Mouse (Mus musculus): ENCODE results near the gene Gpr137. TPM values are rescaled to one million over a fixed set of nuclear protein-coding genes. Genes with fewer than 3 reads are reported as not detected.
"Not testable (repeated sequence)": the region's sequence is repeated elsewhere in the genome, so short reads cannot be mapped to it uniquely, and the experiment has no call there.

Gene Gpr137
- polyA plus RNA-seq, 1 experiment from 2014 or later: 20.2 TPM

DNA sequence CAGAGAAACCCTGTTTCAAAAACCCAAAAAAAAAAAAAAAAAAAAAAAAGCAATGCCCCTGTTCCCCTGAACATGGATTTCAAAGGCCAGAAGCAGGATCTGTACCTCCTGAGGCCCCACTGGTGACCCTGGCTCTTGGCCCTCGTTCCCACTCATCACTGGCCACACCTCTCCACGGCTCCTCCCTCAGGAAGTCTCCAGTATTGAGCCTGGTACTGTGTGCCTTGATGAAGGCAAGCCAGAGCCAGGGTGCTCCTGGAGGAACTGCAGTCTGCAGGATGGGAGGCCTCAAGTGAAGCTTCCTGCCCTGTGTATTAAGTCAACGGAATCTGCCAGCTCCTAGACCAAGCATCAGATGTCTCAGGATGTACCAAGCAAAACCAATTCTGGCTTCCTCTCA, 36.1 kb downstream of the Gpr137 start:
- H3K4me3 ChIP-seq (replicated peaks; ENCODE audit: low read length): no peak overlapping the region
- WGBS: 74% methylated on average over 3 of the region's 3 CpGs

GRCm38 (mm10) chr19:6905498-6906159, 36.7 kb downstream of the Gpr137 start:
- Histone ChIP-seq H3K9me3 (replicated peaks; ENCODE audit: control insufficient read depth, low read length) (no peaks in the 10 kb centered on the region), H3K9ac (ENCODE audit: low read length) (no peak overlapping the region), H3K4me2 (ENCODE audit: low read depth, low read length) (no peak overlapping the region), H3K4me3 (replicated peaks; ENCODE audit: low read length) (no peak overlapping the region), H3K27ac (ENCODE audit: low read length) (no peak overlapping the region), H3K4me1 (ENCODE audit: control insufficient read depth, insufficient read depth, low read length) (peaks cover 17% of the 10 kb centered on the region), H3K27me3 (ENCODE audit: control insufficient read depth, insufficient read depth, low read length) (no peaks in the 10 kb centered on the region), H3K36me3 (ENCODE audit: control insufficient read depth, insufficient read depth, low read length) (0 out of 2 replicates have a peak, but pooled peaks cover 3% of the 10 kb centered on the region)
- 90% methylated on average over 11 of the region's 11 CpGs for WGBS
- no peak for ATAC-seq (ENCODE audit: insufficient read depth, low FRiP score)

More for the DNA sequence above, 36.1 kb downstream of the Gpr137 start:
- Histone ChIP-seq H3K4me2 (ENCODE audit: low read depth, low read length) (no peak overlapping the region), H3K9me3 (replicated peaks; ENCODE audit: control insufficient read depth, low read length) (no peaks in the 10 kb centered on the region), H3K27me3 (ENCODE audit: control insufficient read depth, insufficient read depth, low read length) (no peaks in the 10 kb centered on the region), H3K36me3 (ENCODE audit: control insufficient read depth, insufficient read depth, low read length) (0 out of 2 replicates have a peak, but pooled peaks cover 3% of the 10 kb centered on the region), H3K27ac (ENCODE audit: low read length) (no peak overlapping the region), H3K4me1 (ENCODE audit: control insufficient read depth, insufficient read depth, low read length) (peaks cover 21% of the 10 kb centered on the region), H3K9ac (ENCODE audit: low read length) (no peak overlapping the region)
- ATAC-seq (ENCODE audit: insufficient read depth, low FRiP score): no peak

DNA sequence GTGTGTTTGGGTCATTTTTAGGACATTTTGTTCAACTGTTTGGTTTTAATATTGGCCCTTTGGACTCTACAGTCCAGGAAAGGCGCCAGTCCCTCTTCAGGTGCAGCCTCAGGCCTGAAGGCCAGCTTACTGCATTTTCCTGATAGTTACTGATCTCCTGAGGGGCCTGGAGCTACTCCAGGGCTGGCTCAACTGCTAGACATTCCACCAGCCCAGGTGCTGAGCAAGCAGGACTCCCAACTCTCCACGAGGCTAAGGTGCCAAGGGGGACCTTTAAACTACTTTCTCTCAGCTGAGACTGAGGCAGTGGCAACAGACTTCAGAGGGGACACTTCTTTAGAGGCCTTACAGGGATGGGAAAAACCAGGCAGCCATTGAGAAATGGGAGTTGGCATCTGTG, 37.4 kb downstream of the Gpr137 start:
- Histone ChIP-seq H3K4me1 (ENCODE audit: control insufficient read depth, insufficient read depth, low read length) (peaks cover 17% of the 10 kb centered on the region), H3K4me2 (ENCODE audit: low read depth, low read length) (no peak overlapping the region), H3K4me3 (replicated peaks; ENCODE audit: low read length) (no peak overlapping the region), H3K9ac (ENCODE audit: low read length) (no peak overlapping the region), H3K27ac (ENCODE audit: low read length) (no peak overlapping the region), H3K27me3 (ENCODE audit: control insufficient read depth, insufficient read depth, low read length) (no peaks in the 10 kb centered on the region), H3K36me3 (ENCODE audit: control insufficient read depth, insufficient read depth, low read length) (0 out of 2 replicates have a peak, but pooled peaks cover 3% of the 10 kb centered on the region), H3K9me3 (replicated peaks; ENCODE audit: control insufficient read depth, low read length) (no peaks in the 10 kb centered on the region)
- ATAC-seq (ENCODE audit: insufficient read depth, low FRiP score): no peak
- WGBS: 74% methylated on average over 2 of the region's 2 CpGs

GRCm38 (mm10) chr19:6903031-6903430, 39.2 kb downstream of the Gpr137 start:
- ATAC-seq (ENCODE audit: insufficient read depth, low FRiP score): no peak
- no peak overlapping the region for H3K9ac ChIP-seq (ENCODE audit: low read length)
- 92% methylated on average over 1 of the region's 1 CpGs for WGBS
- no peaks in the 10 kb centered on the region for H3K9me3 ChIP-seq (replicated peaks; ENCODE audit: control insufficient read depth, low read length)
- no peak overlapping the region for H3K27ac ChIP-seq (ENCODE audit: low read length)
- H3K4me3 ChIP-seq (replicated peaks; ENCODE audit: low read length): no peak overlapping the region
- no peaks in the 10 kb centered on the region for H3K27me3 ChIP-seq (ENCODE audit: control insufficient read depth, insufficient read depth, low read length)
- 0 out of 2 replicates have a peak, but pooled peaks cover 3% of the 10 kb centered on the region for H3K36me3 ChIP-seq (ENCODE audit: control insufficient read depth, insufficient read depth, low read length)
- peaks cover 7% of the 10 kb centered on the region for H3K4me1 ChIP-seq (ENCODE audit: control insufficient read depth, insufficient read depth, low read length)
- no peak overlapping the region for H3K4me2 ChIP-seq (ENCODE audit: low read depth, low read length)

GRCm38 (mm10) chr19:6899641-6900040, 42.6 kb downstream of the Gpr137 start:
- H3K27ac ChIP-seq (ENCODE audit: low read length): no peak overlapping the region
- H3K4me2 ChIP-seq (ENCODE audit: low read depth, low read length): no peak overlapping the region
- H3K27me3 ChIP-seq (ENCODE audit: control insufficient read depth, insufficient read depth, low read length): no peaks in the 10 kb centered on the region
- ATAC-seq (ENCODE audit: insufficient read depth, low FRiP score): no peak
- H3K4me1 ChIP-seq (ENCODE audit: control insufficient read depth, insufficient read depth, low read length): no peaks in the 10 kb centered on the region
- H3K36me3 ChIP-seq (ENCODE audit: control insufficient read depth, insufficient read depth, low read length): no peaks in the 10 kb centered on the region
- 78% methylated on average over 4 of the region's 4 CpGs for WGBS
- H3K9me3 ChIP-seq (replicated peaks; ENCODE audit: control insufficient read depth, low read length): no peaks in the 10 kb centered on the region
- H3K9ac ChIP-seq (ENCODE audit: low read length): no peak overlapping the region
- no peak overlapping the region for H3K4me3 ChIP-seq (replicated peaks; ENCODE audit: low read length)

DNA sequence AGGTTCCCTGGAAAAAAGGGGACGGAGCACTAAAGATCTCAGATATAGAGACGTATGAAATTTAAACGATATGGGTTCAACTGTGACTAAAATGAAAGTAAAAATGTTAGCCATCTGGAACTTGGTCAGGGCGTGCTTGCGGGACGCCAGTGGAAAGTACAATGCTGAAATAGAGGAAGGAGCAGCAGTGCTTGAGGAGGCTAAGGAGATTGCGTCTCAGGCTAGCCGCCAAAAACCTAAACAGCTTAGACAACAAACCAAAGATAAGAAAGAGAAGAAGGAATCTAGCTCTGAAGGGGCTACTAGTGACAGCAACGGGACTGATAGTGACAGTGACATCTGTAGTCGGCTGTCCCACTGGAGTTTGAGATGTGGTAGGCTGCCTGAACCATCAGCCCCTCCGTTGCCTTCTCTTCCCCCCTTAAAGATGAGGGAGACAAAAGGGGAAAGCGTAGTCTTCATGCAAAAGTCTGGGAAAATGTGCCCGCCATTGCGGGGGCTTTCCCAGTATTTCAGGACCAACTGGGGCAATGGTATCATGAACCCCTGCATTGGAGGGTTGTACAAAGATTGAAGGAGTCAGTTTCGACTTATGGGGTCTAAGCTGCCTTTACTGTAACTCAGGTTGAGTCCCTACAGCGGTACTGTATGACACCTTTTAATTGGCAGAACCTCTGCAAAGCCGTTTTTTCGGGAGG, 46.5 kb downstream of the Gpr137 start:
- H3K36me3 ChIP-seq (ENCODE audit: control insufficient read depth, insufficient read depth, low read length); H3K27ac ChIP-seq (ENCODE audit: low read length); H3K4me2 ChIP-seq (ENCODE audit: low read depth, low read length); H3K4me3 ChIP-seq (replicated peaks; ENCODE audit: low read length); ATAC-seq (ENCODE audit: insufficient read depth, low FRiP score); H3K4me1 ChIP-seq (ENCODE audit: control insufficient read depth, insufficient read depth, low read length); H3K9me3 ChIP-seq (replicated peaks; ENCODE audit: control insufficient read depth, low read length); H3K9ac ChIP-seq (ENCODE audit: low read length); H3K27me3 ChIP-seq (ENCODE audit: control insufficient read depth, insufficient read depth, low read length): not testable (repeated sequence)
- 85% methylated on average over 18 of the region's 18 CpGs for WGBS

DNA sequence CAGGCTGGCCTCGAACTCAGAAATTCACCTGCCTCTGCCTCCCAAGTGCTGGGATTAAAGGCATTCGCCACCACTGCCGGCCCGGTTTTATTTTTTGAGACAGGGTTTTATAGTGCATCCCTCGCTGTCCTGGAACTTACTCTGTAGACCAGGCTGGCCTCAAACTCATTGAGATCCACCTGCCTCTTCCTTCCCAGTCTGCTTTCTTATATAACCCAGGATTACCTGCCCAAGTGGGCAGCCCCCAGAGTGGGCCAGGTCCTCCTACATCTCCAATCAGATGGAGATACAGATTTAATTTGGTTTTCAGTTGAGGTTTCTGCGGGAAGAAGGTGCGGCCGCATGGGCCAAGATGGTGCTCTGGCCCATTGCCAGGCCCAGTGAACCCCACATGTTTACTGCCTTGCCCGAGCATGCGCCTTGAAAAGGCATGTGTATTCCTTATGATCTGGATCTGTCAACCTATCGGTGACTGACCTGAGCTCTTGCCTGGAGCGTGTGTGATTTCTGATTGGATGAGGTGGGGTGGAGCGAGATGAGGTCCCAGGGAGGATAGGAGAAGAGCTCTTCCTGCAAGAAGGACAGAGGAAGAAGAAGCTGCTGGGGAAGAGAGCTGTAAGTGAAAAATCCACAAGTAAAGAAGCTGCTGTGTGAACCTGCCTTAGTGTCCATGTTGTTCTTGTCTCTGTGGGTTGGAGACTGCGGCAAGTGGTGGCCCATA, 48.4 kb downstream of the Gpr137 start:
- H3K4me1 ChIP-seq (ENCODE audit: control insufficient read depth, insufficient read depth, low read length): no peaks in the 10 kb centered on the region
- H3K27ac ChIP-seq (ENCODE audit: low read length): no peak overlapping the region
- H3K36me3 ChIP-seq (ENCODE audit: control insufficient read depth, insufficient read depth, low read length): no peaks in the 10 kb centered on the region
- no peaks in the 10 kb centered on the region for H3K9me3 ChIP-seq (replicated peaks; ENCODE audit: control insufficient read depth, low read length)
- H3K4me3 ChIP-seq (replicated peaks; ENCODE audit: low read length): no peak overlapping the region
- H3K9ac ChIP-seq (ENCODE audit: low read length): no peak overlapping the region
- WGBS: 88% methylated on average over 14 of the region's 14 CpGs
- H3K27me3 ChIP-seq (ENCODE audit: control insufficient read depth, insufficient read depth, low read length): no peaks in the 10 kb centered on the region
- no peak overlapping the region for H3K4me2 ChIP-seq (ENCODE audit: low read depth, low read length)
- no peak for ATAC-seq (ENCODE audit: insufficient read depth, low FRiP score)

DNA sequence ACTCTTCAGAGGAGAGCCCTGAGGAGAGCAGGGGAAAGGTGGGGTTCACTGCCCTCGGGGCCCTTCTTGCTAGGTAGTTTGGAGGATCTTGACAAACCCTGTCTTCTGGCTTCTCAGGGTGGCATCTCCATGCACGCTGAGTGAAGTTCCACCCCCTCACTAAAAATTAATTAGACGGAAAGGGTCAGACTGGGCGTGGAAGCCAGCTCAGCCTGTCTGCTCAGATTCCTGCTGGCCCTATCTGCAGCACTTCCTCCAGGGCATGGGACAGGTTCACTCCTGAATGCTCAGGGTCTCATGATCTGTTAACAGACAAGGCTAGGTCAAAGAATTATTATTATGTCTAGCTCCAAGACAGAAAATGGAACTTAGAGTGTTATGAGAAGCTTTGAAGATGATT, 49.8 kb downstream of the Gpr137 start:
- Histone ChIP-seq H3K4me3 (replicated peaks; ENCODE audit: low read length) (no peak overlapping the region), H3K4me2 (ENCODE audit: low read depth, low read length) (no peak overlapping the region), H3K4me1 (ENCODE audit: control insufficient read depth, insufficient read depth, low read length) (no peaks in the 10 kb centered on the region), H3K36me3 (ENCODE audit: control insufficient read depth, insufficient read depth, low read length) (no peaks in the 10 kb centered on the region), H3K9me3 (replicated peaks; ENCODE audit: control insufficient read depth, low read length) (no peaks in the 10 kb centered on the region), H3K9ac (ENCODE audit: low read length) (no peak overlapping the region), H3K27me3 (ENCODE audit: control insufficient read depth, insufficient read depth, low read length) (no peaks in the 10 kb centered on the region), H3K27ac (ENCODE audit: low read length) (peak overlapping the region; percentile 44; the same call in 1 of the 2 replicates)
- WGBS: 38% methylated on average over 4 of the region's 4 CpGs
- no peak; the same call in 1 of the 2 replicates for ATAC-seq (ENCODE audit: insufficient read depth, low FRiP score)

All from stomach, embryonic 16.5 days (tissue).